Mouse (Mus musculus): ENCODE results near the gene Ildr1. TPM values are rescaled to one million over a fixed set of nuclear protein-coding genes. Genes with fewer than 3 reads are reported as not detected.

Gene Ildr1
- polyA plus RNA-seq (2021; fragmentation: Nextera tagmentation): 0.15 and 0.26 TPM in 2 replicates
- long read RNA-seq, experiment 1, partial matches to known transcripts: 1 of 1 reads
- long read RNA-seq, experiment 1, other reads (novel, unspliced or antisense): 0 of 1 reads
- long read RNA-seq, experiment 2, partial matches to known transcripts: 0 of 1 reads
- long read RNA-seq, experiment 2, other reads (novel, unspliced or antisense): 1 of 1 reads

GRCm38 (mm10) chr16:36693818-36694413 lies at the start of gene Ildr1:
Gene Ildr1 (plus strand): TSS chr16:36693978.

GRCm38 (mm10) chr16:36665782-36666181 lies 28.0 kb upstream of the Ildr1 start, which contains the start of gene Cd86:
Gene Cd86 (minus strand): TSS chr16:36666081.

Other genes with a start within 250 kb of the Ildr1 start
- not detected in 2 replicates for gene Stfa3, start 238.6 kb upstream of the Ildr1 start, polyA plus RNA-seq (2021; fragmentation: Nextera tagmentation)
- gene Casr, start 131.8 kb upstream of the Ildr1 start, polyA plus RNA-seq (2021; fragmentation: Nextera tagmentation): 0.28 and 0.48 TPM in 2 replicates
- gene Cd86, start 27.9 kb upstream of the Ildr1 start, polyA plus RNA-seq (2021; fragmentation: Nextera tagmentation): 1.2 and 1.7 TPM in 2 replicates
- gene Slc15a2, start 91.0 kb downstream of the Ildr1 start, polyA plus RNA-seq (2021; fragmentation: Nextera tagmentation): 23.8 and 30.6 TPM in 2 replicates
- gene Iqcb1, start 134.4 kb downstream of the Ildr1 start, polyA plus RNA-seq (2021; fragmentation: Nextera tagmentation): 55.2 and 73.5 TPM in 2 replicates
- gene Eaf2, start 181.0 kb downstream of the Ildr1 start, polyA plus RNA-seq (2021; fragmentation: Nextera tagmentation): 1.2 and 1.5 TPM in 2 replicates
- 116 and 133 TPM in 2 replicates for gene Golgb1, start 181.2 kb downstream of the Ildr1 start, polyA plus RNA-seq (2021; fragmentation: Nextera tagmentation)
- 2.5 and 3.2 TPM in 2 replicates for gene Hcls1, start 241.0 kb downstream of the Ildr1 start, polyA plus RNA-seq (2021; fragmentation: Nextera tagmentation)